Mouse (Mus musculus) kidney, adult 2 months (tissue): ENCODE data around the gene Gnao1.

Experiments
- CTCF ChIP-seq: fragments of 200-500 bp; conservative IDR thresholded peaks from 2 replicates; pipeline ENCODE4 v1.5.1; 2011; ENCODE audit warnings: low read depth, mild to moderate bottlenecking, control low read depth, low read length, moderate library complexity, mixed read lengths; ENCODE audit not compliant: insufficient read depth, insufficient read length
- POLR2A ChIP-seq: fragments of 200-500 bp; IDR thresholded peaks from one replicate; pipeline ENCODE4 v1.6.1; 2011; ENCODE audit warnings: low read depth, low read length, control low read depth

- TF ChIP-seq CTCF (no peak), POLR2A (no peak)
Observed at GRCm38 (mm10) chr8:93923897-93924334, 114.2 kb downstream of the Gnao1 start.
